Mouse (Mus musculus) stomach, embryonic 16.5 days (tissue): ENCODE measurements around the gene Trit1. TPM values are rescaled to one million over a fixed set of nuclear protein-coding genes. Genes with fewer than 3 reads are reported as not detected.

Experiments
- ATAC-seq: fragments of 200-750 bp; cut with Nextera tagmentation; 2 replicates; pipeline ENCODE4 v1.8.0; 2017; ENCODE audit warnings: moderate number of reproducible peaks, moderate TSS enrichment; ENCODE audit not compliant: insufficient read depth, low FRiP score
- H3K27ac ChIP-seq: fragments of 300-500 bp; sonication (generic); 2 replicates; pipeline ENCODE4 v1.5.1; 2014; ENCODE audit warnings: low read length
- H3K27me3 ChIP-seq: fragments of 300-500 bp; sonication (generic); 2 replicates; pipeline ENCODE4 v1.6.1; 2014; ENCODE audit warnings: low read length, control low read depth, mixed read lengths; ENCODE audit not compliant: control insufficient read depth, insufficient read depth
- H3K36me3 ChIP-seq: fragments of 300-500 bp; sonication (generic); 2 replicates; pipeline ENCODE4 v1.6.1; 2014; ENCODE audit warnings: low read length; ENCODE audit not compliant: control insufficient read depth, insufficient read depth
- H3K4me1 ChIP-seq: fragments of 300-500 bp; sonication (generic); 2 replicates; pipeline ENCODE4 v1.6.1; 2014; ENCODE audit warnings: low read length, control low read depth, mixed read lengths; ENCODE audit not compliant: control insufficient read depth, insufficient read depth
- H3K4me2 ChIP-seq: fragments of 300-500 bp; sonication (generic); 2 replicates; pipeline ENCODE4 v1.6.1; 2014; ENCODE audit warnings: low read depth, low read length, mixed read lengths
- H3K4me3 ChIP-seq: fragments of 300-500 bp; sonication (generic); replicated peaks from 2 replicates; pipeline ENCODE4 v1.5.1; 2014; ENCODE audit warnings: mild to moderate bottlenecking, low read length
- H3K9ac ChIP-seq: fragments of 300-500 bp; sonication (generic); 2 replicates; pipeline ENCODE4 v1.6.1; 2014; ENCODE audit warnings: low read length
- H3K9me3 ChIP-seq: fragments of 300-500 bp; sonication (generic); replicated peaks from 2 replicates; pipeline ENCODE4 v1.6.1; 2016; ENCODE audit warnings: low read length, control low read depth; ENCODE audit not compliant: control insufficient read depth
- WGBS: fragments of 180-500 bp; shearing (Covaris S2); extraction: QIAGEN DNeasy Blood & Tissue Kit; methylation state at CpG from one replicate; pipeline ENCODE4 v1.1.7; 2014; 5-methylcytosine and 5-hydroxymethylcytosine counted together
- polyA plus RNA-seq: library from polyadenylated mRNA; unstranded; fragments of >200 nt; fragmentation: Nextera tagmentation; extraction: Ambion mirVana; gene quantifications from 2 replicates; pipeline ENCODE4 v1.2.1, GENCODE M21; 2015

Gene Trit1
- polyA plus RNA-seq, 1 experiment from 2014 or later = 21.2 TPM

DNA sequence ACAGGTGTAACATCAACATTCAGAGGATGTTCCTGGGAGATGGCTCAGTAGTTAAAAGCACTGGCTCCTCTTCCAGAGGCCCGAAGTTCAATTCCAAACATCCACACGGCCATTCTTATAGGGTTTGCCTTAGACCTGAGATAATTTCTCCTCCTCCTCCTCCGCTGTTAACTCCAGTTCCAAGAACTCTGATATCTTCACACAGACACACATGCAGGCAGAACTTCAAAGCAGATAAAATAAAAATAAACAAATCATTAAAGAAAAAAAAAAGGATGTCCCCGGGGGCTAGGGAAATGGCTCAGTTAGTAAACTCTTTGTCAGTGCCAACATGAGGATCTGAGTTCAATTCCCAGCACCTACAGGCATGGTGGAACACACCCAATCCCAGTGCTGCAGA is 61.8 kb downstream of the Trit1 start:
- WGBS = 69% methylated on average over 4 of the region's 4 CpGs
- H3K27ac ChIP-seq = no peak overlapping the region
- H3K4me2 ChIP-seq = no peak overlapping the region
- H3K4me3 ChIP-seq = no peak overlapping the region
- no peak for ATAC-seq
- no peaks in the 10 kb centered on the region; the same call in 1 of the 2 replicates for H3K4me1 ChIP-seq
- no peak overlapping the region for H3K9ac ChIP-seq
- H3K27me3 ChIP-seq = no peaks in the 10 kb centered on the region
- no peaks in the 10 kb centered on the region for H3K9me3 ChIP-seq
- H3K36me3 ChIP-seq = no peaks in the 10 kb centered on the region

DNA sequence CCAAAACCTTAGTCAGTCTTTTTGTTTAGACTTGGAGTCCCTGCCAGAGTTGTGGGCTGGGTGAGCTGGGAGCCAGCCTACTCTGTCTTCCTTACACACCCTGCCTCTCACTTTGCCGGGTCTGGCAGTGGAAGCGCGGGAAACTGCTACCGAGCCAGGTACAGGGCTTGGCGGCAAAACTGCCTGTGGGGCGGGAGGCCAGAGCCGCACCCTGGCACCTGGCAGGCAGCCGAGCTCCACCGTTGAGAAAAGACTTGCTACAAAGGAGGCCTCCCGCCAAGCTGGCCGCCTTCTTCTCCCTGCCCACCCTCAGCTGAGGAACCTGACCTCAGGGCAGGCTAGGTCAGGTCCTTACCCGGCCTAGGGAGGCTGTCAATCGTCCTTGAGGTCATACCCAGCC is 64.4 kb downstream of the Trit1 start:
- H3K27me3 ChIP-seq = no peaks in the 10 kb centered on the region
- no peaks in the 10 kb centered on the region; the same call in 1 of the 2 replicates for H3K4me1 ChIP-seq
- H3K27ac ChIP-seq = peak overlapping the region; percentile 78
- peak; percentile 83 for ATAC-seq
- 0 out of 2 replicates have a peak overlapping the region, but pooled peaks have one; percentile 7 for H3K4me2 ChIP-seq
- H3K9ac ChIP-seq = peak overlapping the region; percentile 43; the same call in 1 of the 2 replicates
- H3K9me3 ChIP-seq = no peaks in the 10 kb centered on the region
- WGBS = 39% methylated on average over 13 of the region's 13 CpGs
- no peaks in the 10 kb centered on the region for H3K36me3 ChIP-seq
- H3K4me3 ChIP-seq = no peak overlapping the region

DNA sequence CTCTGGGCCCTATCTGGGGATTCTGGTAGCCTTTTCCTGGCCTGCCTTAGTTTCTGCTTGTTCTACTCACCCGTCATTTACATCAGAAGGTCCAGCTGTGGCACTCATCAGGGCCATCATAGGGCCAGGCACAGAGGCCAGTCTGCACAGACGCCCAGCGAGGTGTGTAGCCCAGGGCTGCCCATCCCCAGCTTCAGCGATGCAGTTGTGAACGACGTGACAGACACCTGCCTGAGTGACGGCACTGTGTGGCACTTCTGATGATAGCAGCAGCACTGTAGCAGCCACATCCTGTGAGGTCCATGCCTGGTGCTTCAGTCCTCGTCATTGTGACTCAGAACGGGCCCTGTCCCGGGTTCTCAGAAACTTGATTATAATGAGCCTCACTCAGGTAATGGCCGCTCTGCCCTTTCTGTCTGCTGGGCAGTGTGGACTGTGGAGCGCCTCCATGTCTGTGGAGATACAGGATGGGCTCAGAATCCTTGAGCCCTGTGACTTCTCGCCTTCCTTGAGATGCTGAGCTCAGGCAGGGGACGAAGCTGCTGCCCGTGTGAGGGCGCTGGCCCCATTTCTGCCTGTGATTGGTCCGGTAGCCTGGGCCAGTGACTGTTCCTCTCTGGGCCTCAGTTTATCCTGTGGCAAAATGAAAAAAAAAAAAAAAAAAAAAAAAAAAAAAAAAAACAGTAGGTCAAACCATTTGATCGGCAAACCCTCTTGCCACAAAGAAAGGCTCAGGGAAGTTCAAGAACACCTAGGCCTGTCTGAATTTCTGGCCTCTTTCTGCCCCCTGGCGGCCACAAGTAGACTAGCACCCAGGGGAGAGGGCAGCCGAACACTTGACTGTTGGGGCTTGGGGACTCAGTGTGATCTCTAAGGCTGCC is 66.1 kb downstream of the Trit1 start:
- Histone ChIP-seq H3K27ac (no peak overlapping the region), H3K36me3 (no peaks in the 10 kb centered on the region), H3K9me3 (no peaks in the 10 kb centered on the region), H3K4me1 (no peaks in the 10 kb centered on the region; the same call in 1 of the 2 replicates), H3K9ac (no peak overlapping the region), H3K27me3 (no peaks in the 10 kb centered on the region), H3K4me2 (no peak overlapping the region), H3K4me3 (no peak overlapping the region)
- peak; percentile 47; the same call in 1 of the 2 replicates for ATAC-seq
- 69% methylated on average over 20 of the region's 20 CpGs for WGBS

DNA sequence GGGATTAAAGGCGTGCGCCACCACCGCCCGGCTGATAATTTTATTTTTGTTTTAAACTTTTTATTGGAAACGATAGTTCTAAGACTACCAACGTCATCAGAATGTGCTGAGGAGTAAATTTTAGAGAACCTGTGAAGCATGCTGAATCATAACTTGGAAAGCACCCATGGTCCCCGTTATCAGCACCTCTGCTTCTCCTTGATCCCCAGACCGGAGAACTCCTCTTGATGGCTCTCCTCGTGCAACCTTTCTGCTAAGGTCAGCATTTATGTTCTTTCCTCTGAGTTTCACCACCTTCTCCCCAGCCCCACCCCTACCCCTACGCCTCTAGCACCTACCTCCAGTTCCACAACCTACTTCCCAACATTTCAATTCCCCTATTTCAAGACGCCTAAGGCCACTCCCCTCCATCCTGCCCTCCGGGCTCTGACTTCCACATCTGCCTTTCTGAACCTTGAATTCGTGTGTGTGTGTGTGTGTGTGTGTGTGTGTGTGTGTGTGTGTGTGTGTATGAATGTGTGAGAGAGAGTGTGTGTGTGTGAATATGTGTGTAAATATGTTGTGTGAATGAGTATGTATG is 67.0 kb downstream of the Trit1 start:
- no peak for ATAC-seq

DNA sequence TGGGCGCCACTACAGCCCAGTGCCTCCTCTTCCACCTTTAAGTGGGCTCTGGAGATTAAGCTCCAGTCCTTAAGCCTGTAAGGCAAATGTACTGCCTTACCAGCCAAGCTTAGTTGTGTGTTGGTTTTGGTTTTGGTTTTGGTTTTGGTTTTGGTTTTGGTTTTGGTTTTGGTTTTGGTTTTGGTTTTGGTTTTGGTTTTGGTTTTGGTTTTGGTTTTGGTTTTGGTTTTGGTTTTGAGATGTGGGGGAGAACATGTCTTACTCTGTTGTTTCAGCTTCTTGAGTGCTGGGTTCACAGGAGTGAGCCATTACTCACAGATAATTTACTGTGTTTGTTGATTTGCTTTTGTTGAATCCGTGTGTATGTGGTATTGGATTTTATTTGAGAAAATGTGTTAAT is 68.9 kb downstream of the Trit1 start:
- Histone ChIP-seq H3K4me1 (no peaks in the 10 kb centered on the region; the same call in 1 of the 2 replicates), H3K9me3 (no peaks in the 10 kb centered on the region), H3K9ac (no peak overlapping the region), H3K27ac (no peak overlapping the region), H3K36me3 (no peaks in the 10 kb centered on the region), H3K4me2 (no peak overlapping the region), H3K27me3 (no peaks in the 10 kb centered on the region), H3K4me3 (no peak overlapping the region)
- ATAC-seq = no peak
- 74% methylated on average over 2 of the region's 2 CpGs for WGBS

More for the DNA sequence above, 67.0 kb downstream of the Trit1 start:
- 69% methylated on average over 13 of the region's 13 CpGs for WGBS
- H3K4me2 ChIP-seq = no peak overlapping the region
- no peaks in the 10 kb centered on the region for H3K9me3 ChIP-seq
- no peak overlapping the region for H3K9ac ChIP-seq
- no peak overlapping the region for H3K27ac ChIP-seq
- no peaks in the 10 kb centered on the region for H3K27me3 ChIP-seq
- no peak overlapping the region for H3K4me3 ChIP-seq
- no peaks in the 10 kb centered on the region; the same call in 1 of the 2 replicates for H3K4me1 ChIP-seq
- no peaks in the 10 kb centered on the region for H3K36me3 ChIP-seq

DNA sequence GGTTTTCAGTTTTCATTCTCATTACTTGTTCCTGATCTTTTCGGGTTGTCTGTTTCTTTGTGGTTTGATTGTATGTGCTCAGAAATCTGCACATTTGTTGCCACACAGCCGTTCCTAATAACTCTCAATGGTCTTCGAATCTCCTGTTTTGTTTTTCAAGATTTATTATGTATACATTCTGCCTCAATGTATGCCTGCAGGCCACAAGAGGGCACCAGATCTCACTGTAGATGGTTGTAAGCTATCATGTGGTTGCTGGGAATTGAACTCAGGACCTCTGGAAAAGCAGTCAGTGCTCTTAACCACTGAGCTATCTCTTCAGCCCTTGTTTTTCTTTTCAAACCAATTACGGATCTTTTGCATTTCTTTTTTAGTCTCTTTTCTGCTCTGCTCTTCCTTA is 70.0 kb downstream of the Trit1 start:
- 83% methylated on average over 4 of the region's 4 CpGs for WGBS
- H3K27me3 ChIP-seq = no peaks in the 10 kb centered on the region
- H3K9ac ChIP-seq = no peak overlapping the region
- ATAC-seq = no peak
- no peaks in the 10 kb centered on the region for H3K36me3 ChIP-seq
- H3K27ac ChIP-seq = no peak overlapping the region
- H3K9me3 ChIP-seq = no peaks in the 10 kb centered on the region
- H3K4me2 ChIP-seq = no peak overlapping the region
- no peak overlapping the region for H3K4me3 ChIP-seq
- no peaks in the 10 kb centered on the region; the same call in 1 of the 2 replicates for H3K4me1 ChIP-seq

DNA sequence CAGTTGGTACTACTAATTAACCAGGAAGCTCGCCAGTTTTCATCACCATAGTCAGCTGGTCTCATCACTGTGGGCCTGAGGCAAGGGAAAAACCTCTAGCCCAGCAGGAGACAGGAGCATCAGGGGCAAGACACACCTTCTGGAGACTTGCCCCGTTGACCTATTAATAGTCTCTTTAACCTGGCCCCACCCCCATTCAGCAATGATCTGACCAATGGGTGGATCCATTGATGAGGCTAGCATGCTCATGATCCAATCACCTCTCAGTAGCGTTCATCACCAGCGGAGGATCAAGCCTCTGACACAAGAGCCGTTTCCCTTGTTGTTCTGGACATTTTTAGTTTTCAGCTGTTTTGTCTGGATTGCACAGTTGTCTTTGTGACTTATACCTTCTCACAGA is 76.2 kb downstream of the Trit1 start:
- H3K9me3 ChIP-seq = no peaks in the 10 kb centered on the region
- no peaks in the 10 kb centered on the region for H3K27me3 ChIP-seq
- H3K36me3 ChIP-seq = no peaks in the 10 kb centered on the region
- no peaks in the 10 kb centered on the region for H3K4me1 ChIP-seq
- no peak overlapping the region for H3K4me3 ChIP-seq
- peak overlapping the region; percentile 66; the same call in 1 of the 2 replicates for H3K27ac ChIP-seq
- H3K4me2 ChIP-seq = 0 out of 2 replicates have a peak overlapping the region, but pooled peaks have one; percentile 41
- ATAC-seq = no peak
- H3K9ac ChIP-seq = no peak overlapping the region
- WGBS = 65% methylated on average over 5 of the region's 5 CpGs

DNA sequence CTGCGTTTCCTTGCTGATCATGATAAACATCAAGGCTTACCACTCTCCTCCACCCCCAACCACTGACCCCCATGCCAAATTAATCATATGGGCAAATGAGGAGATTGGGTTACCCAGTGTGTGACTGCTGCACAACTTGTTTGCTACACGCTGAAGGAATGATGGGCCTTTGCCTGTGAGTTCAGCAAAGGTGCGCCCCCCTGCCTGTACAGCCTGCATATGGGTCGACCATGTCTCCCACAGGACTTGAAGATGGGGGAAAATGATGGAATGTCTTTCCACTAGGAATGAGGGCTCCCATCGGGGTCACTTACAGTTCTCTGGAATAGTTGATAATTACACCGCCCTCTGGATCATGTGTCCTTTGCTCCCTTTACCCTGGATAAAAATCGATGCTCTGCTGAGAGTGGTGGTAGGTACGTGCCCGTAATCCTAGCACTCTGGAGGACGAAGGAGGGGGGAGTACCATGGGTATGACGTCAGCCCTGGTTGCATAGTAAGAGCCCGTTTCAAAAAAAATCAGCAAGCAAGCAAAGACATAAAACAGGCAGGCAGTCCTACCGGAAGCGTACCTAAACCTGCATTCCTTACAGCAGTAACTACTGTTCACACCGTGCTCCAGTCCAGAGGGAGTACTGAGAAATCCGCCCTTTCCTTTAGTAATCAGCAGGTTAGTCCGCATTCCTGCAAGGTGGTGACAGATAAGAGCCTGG is 76.8 kb downstream of the Trit1 start:
- ATAC-seq = peak; percentile 94
- Histone ChIP-seq H3K27me3 (no peaks in the 10 kb centered on the region), H3K4me3 (peak overlapping the region; percentile 23; the same call in 1 of the 2 replicates), H3K9me3 (no peaks in the 10 kb centered on the region), H3K27ac (peak overlapping the region; percentile 66), H3K4me1 (no peaks in the 10 kb centered on the region), H3K9ac (0 out of 2 replicates have a peak overlapping the region, but pooled peaks have one; percentile 4), H3K4me2 (peak overlapping the region; percentile 41), H3K36me3 (no peaks in the 10 kb centered on the region)
- WGBS = 35% methylated on average over 17 of the region's 17 CpGs
